Mouse (Mus musculus) midbrain, embryonic 14.5 days (tissue): ENCODE results near the gene Tlx2. TPM values are rescaled to one million over a fixed set of nuclear protein-coding genes. Genes with fewer than 3 reads are reported as not detected.
A peak's percentile ranks its signal among the peaks of the same experiment; 100 is the strongest.

Experiments
- ATAC-seq: fragments of 200-750 bp; cut with Nextera tagmentation; 2 replicates; pipeline ENCODE4 v1.8.0; 2017; ENCODE audit warnings: moderate number of reproducible peaks, moderate library complexity; ENCODE audit not compliant: low FRiP score, low TSS enrichment
- DNase-seq: peaks from one replicate; pipeline ENCODE4 v3.0.0-alpha.2; 2015
- H3K27ac ChIP-seq: fragments of 300-500 bp; sonication (generic); replicated peaks from 2 replicates; pipeline ENCODE4 v1.5.1; 2014; ENCODE audit warnings: mild to moderate bottlenecking, low read depth, low read length, moderate library complexity
- H3K27me3 ChIP-seq: fragments of 300-500 bp; sonication (generic); 2 replicates; pipeline ENCODE4 v1.6.1; 2014; ENCODE audit warnings: low read length, control low read depth, mixed read lengths; ENCODE audit not compliant: control insufficient read depth, insufficient read depth
- H3K36me3 ChIP-seq: fragments of 300-500 bp; sonication (generic); 2 replicates; pipeline ENCODE4 v1.6.1; 2014; ENCODE audit warnings: low read length, control low read depth; ENCODE audit not compliant: control insufficient read depth, insufficient read depth
- H3K4me1 ChIP-seq: fragments of 300-500 bp; sonication (generic); 2 replicates; pipeline ENCODE4 v1.6.1; 2014; ENCODE audit warnings: mild to moderate bottlenecking, antibody characterized with exemption, low read length, control low read depth; ENCODE audit not compliant: control insufficient read depth, insufficient read depth
- H3K4me2 ChIP-seq: fragments of 300-500 bp; sonication (generic); 2 replicates; pipeline ENCODE4 v1.6.1; 2014; ENCODE audit warnings: mild to moderate bottlenecking, low read length, moderate library complexity
- H3K4me3 ChIP-seq: fragments of 300-500 bp; sonication (generic); replicated peaks from 2 replicates; pipeline ENCODE4 v1.5.1; 2014; ENCODE audit warnings: low read depth, low read length
- H3K9ac ChIP-seq: fragments of 300-500 bp; sonication (generic); replicated peaks from 2 replicates; pipeline ENCODE4 v1.6.1; 2014; ENCODE audit warnings: mild to moderate bottlenecking, low read length, moderate library complexity
- H3K9me3 ChIP-seq: fragments of 300-500 bp; sonication (generic); 2 replicates; pipeline ENCODE4 v1.6.1; 2016; ENCODE audit warnings: low read length, control low read depth, mixed read lengths; ENCODE audit not compliant: control insufficient read depth
- WGBS: fragments of 180-500 bp; shearing (Covaris S2); extraction: QIAGEN DNeasy Blood & Tissue Kit; methylation state at CpG from one replicate; pipeline ENCODE4 v1.1.7; 2014; 5-methylcytosine and 5-hydroxymethylcytosine counted together
- polyA plus RNA-seq: library from polyadenylated mRNA; unstranded; fragments of >200 nt; fragmentation: Nextera tagmentation; extraction: Ambion mirVana; gene quantifications from 2 replicates; pipeline ENCODE4 v1.2.1, GENCODE M21; 2014

Tlx2 gene
- polyA plus RNA-seq, 1 experiment from 2014 or later, result not detected

- peak overlapping the region; percentile 93 for H3K4me2 ChIP-seq
- H3K27me3 ChIP-seq, result no peaks in the 10 kb centered on the region
- H3K36me3 ChIP-seq, result peaks cover 32% of the 10 kb centered on the region
- H3K4me3 ChIP-seq, result peak overlapping the region; percentile 86
- H3K27ac ChIP-seq, result peak overlapping the region; percentile 85
- 3% methylated on average over 26 of the region's 26 CpGs for whole genome bisulfite sequencing
- DNase-seq, result peak; percentile 64
- ATAC-seq, result 0 out of 2 replicates have a peak, but pooled peaks have one; percentile 3
- H3K9me3 ChIP-seq, result no peaks in the 10 kb centered on the region
- peaks cover 19% of the 10 kb centered on the region for H3K4me1 ChIP-seq
- peak overlapping the region; percentile 92 for H3K9ac ChIP-seq
Measured at GRCm38 (mm10) chr6:83053136-83053960, 16.7 kb downstream of the Tlx2 start.

GRCm38 (mm10) chr6:83049367-83049766, 20.7 kb downstream of the Tlx2 start:
- WGBS, result 76% methylated on average over 10 of the region's 10 CpGs
- no peak for ATAC-seq
- no peaks in the 10 kb centered on the region for H3K27me3 ChIP-seq
- H3K9me3 ChIP-seq, result no peaks in the 10 kb centered on the region
- DNase-seq, result no peak
- no peak overlapping the region for H3K4me2 ChIP-seq
- H3K9ac ChIP-seq, result no peak overlapping the region
- peaks cover 9% of the 10 kb centered on the region for H3K36me3 ChIP-seq
- H3K27ac ChIP-seq, result no peak overlapping the region
- H3K4me3 ChIP-seq, result no peak overlapping the region
- H3K4me1 ChIP-seq, result peaks cover 11% of the 10 kb centered on the region

- H3K9me3 ChIP-seq, result no peaks in the 10 kb centered on the region
- DNase-seq (no peak), ATAC-seq (no peak)
- 82% methylated on average over 9 of the region's 9 CpGs for WGBS
- no peak overlapping the region for H3K4me3 ChIP-seq
- H3K4me2 ChIP-seq, result no peak overlapping the region
- no peak overlapping the region for H3K27ac ChIP-seq
- H3K9ac ChIP-seq, result no peak overlapping the region
- no peaks in the 10 kb centered on the region for H3K36me3 ChIP-seq
- H3K4me1 ChIP-seq, result no peaks in the 10 kb centered on the region
- H3K27me3 ChIP-seq, result no peaks in the 10 kb centered on the region
Measured at GRCm38 (mm10) chr6:83044742-83045141, 25.4 kb downstream of the Tlx2 start.

- H3K27me3 ChIP-seq, result no peaks in the 10 kb centered on the region
- no peaks in the 10 kb centered on the region; the same call in 1 of the 2 replicates for H3K4me1 ChIP-seq
- no peak overlapping the region for H3K27ac ChIP-seq
- H3K36me3 ChIP-seq, result no peaks in the 10 kb centered on the region
- 91% methylated on average over 5 of the region's 5 CpGs for WGBS
- no peak for DNase-seq
- H3K9me3 ChIP-seq, result no peaks in the 10 kb centered on the region
- no peak overlapping the region for H3K4me3 ChIP-seq
- no peak for ATAC-seq
- H3K9ac ChIP-seq, result no peak overlapping the region
- H3K4me2 ChIP-seq, result no peak overlapping the region
Measured at GRCm38 (mm10) chr6:83043993-83044392, 26.1 kb downstream of the Tlx2 start.

- no peak overlapping the region for H3K9ac ChIP-seq
- 62% methylated on average over 6 of the region's 6 CpGs for WGBS
- no peak for ATAC-seq
- H3K27ac ChIP-seq, result no peak overlapping the region
- H3K4me1 ChIP-seq, result peaks cover under 1% of the 10 kb centered on the region; the same call in 1 of the 2 replicates
- no peaks in the 10 kb centered on the region for H3K27me3 ChIP-seq
- H3K9me3 ChIP-seq, result no peaks in the 10 kb centered on the region
- no peaks in the 10 kb centered on the region for H3K36me3 ChIP-seq
- DNase-seq, result no peak
- no peak overlapping the region for H3K4me3 ChIP-seq
- H3K4me2 ChIP-seq, result no peak overlapping the region
Measured at GRCm38 (mm10) chr6:83043561-83043960, 26.5 kb downstream of the Tlx2 start.

GRCm38 (mm10) chr6:83040601-83041000, 29.5 kb downstream of the Tlx2 start:
- H3K4me2 ChIP-seq, result no peak overlapping the region
- H3K27ac ChIP-seq, result no peak overlapping the region
- 80% methylated on average over 5 of the region's 5 CpGs for WGBS
- H3K36me3 ChIP-seq, result no peaks in the 10 kb centered on the region
- H3K4me1 ChIP-seq, result peaks cover 6% of the 10 kb centered on the region; the same call in 1 of the 2 replicates
- no peaks in the 10 kb centered on the region for H3K9me3 ChIP-seq
- no peak overlapping the region for H3K4me3 ChIP-seq
- no peak overlapping the region for H3K9ac ChIP-seq
- no peaks in the 10 kb centered on the region for H3K27me3 ChIP-seq
- DNase-seq (no peak), ATAC-seq (no peak)

- Histone ChIP-seq H3K27me3 (peaks cover 4% of the 10 kb centered on the region; the same call in 1 of the 2 replicates), H3K27ac (no peak overlapping the region; the same call in 1 of the 2 replicates), H3K9ac (peak overlapping the region; percentile 36), H3K9me3 (no peaks in the 10 kb centered on the region), H3K4me1 (peaks cover 9% of the 10 kb centered on the region), H3K4me2 (peak overlapping the region; percentile 63), H3K4me3 (peak overlapping the region; percentile 23), H3K36me3 (no peaks in the 10 kb centered on the region)
- 8% methylated on average over 24 of the region's 24 CpGs for WGBS
- DNase-seq (peak; percentile 91), ATAC-seq (peak; percentile 71)
Measured at GRCm38 (mm10) chr6:83038496-83039012, 31.5 kb downstream of the Tlx2 start.

- no peak overlapping the region for H3K9ac ChIP-seq
- H3K4me3 ChIP-seq, result no peak overlapping the region
- H3K27ac ChIP-seq, result no peak overlapping the region
- no peaks in the 10 kb centered on the region for H3K36me3 ChIP-seq
- H3K4me1 ChIP-seq, result peaks cover 19% of the 10 kb centered on the region
- no peak overlapping the region for H3K4me2 ChIP-seq
- H3K27me3 ChIP-seq, result peaks cover 17% of the 10 kb centered on the region
- no peaks in the 10 kb centered on the region for H3K9me3 ChIP-seq
- WGBS, result 80% methylated on average over 8 of the region's 8 CpGs
- DNase-seq (no peak), ATAC-seq (no peak)
Measured at GRCm38 (mm10) chr6:83037188-83037587, 32.9 kb downstream of the Tlx2 start.
